Mouse (Mus musculus) urinary bladder, adult 18-20 months (tissue): Measurements from ENCODE around the gene Pgd.

Source experiments
- DNase-seq, 2 experiments: peaks; one replicate each; pipeline ENCODE4 v3.0.0; 2022; ENCODE audit warnings: low spot score in 2 of 2, mixed read lengths in 2 of 2

The Pgd gene

DNA sequence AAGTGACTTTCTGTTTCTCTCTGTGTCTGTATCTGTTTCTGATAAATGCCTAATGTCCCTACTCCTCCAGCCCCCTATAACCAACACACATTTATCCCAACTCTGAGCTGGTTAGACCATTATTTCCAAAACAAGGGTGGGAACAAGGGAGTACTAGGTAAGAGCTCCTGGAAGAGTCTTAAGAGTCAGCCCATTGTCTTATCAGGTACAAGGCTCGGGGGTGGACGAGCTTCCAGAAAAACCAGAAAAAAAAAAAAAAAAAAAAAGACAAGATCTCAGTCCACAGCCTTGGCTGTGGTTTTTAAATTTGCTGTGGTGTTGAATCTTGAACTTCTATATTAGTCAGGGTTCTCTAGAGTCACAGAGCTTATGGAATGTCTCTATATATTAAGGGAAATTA lies 1.4 kb upstream of the Pgd start:
- DNase-seq = no peak

DNA sequence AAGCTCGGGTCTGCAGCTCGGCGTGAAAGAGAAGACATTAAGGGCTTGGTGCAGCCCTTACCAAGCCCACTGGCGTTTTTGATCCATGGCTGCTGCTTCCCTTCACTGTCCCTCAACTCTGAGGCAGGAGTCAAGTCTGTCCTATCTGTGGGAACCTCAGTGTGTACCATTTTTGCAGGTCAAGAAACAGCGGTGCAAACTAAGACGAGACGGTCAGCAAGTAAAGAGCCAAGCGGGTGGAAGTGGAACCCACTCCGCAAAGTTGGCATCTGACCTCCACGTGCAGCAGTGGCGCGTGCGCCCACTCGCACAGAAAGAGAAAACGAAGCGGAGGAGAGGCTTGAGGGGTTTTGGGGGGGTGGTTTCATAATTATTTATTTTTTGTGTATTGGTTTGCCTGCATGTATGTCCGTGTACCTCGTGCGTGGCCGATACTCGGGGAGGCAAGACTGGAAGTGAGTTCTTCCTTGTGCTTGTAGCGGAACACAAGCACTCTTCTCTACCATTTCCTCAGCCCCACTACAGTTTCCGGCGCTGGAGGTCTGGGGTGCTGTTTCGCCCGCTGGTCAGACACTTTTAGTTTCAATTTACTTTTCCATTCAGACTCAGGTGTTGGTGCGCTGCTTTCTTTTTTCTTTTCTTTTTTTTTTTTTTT lies 513 bp upstream of the Pgd start:
- DNase-seq = peak in 1 of 2 experiments; percentile 43

DNA sequence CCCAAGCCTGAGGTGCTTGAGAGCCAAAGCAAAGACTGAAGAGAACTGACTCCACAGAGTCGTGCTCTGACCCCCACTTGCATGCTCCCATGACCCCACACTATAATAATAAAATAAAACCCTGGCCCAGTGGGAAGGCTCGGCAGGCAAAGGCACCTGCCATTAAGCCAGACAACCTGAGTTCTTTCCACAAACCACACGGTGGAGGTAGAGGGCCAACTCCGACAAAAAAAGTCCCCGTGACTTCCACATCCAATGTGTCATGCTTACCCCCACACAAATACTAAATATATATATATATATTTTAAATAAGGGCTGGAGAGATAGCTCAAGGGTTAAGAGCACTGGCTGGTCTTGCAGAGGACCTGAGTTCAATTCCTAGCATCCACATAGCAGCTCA lies 2.4 kb downstream of the Pgd start:
- DNase-seq = no peak

DNA sequence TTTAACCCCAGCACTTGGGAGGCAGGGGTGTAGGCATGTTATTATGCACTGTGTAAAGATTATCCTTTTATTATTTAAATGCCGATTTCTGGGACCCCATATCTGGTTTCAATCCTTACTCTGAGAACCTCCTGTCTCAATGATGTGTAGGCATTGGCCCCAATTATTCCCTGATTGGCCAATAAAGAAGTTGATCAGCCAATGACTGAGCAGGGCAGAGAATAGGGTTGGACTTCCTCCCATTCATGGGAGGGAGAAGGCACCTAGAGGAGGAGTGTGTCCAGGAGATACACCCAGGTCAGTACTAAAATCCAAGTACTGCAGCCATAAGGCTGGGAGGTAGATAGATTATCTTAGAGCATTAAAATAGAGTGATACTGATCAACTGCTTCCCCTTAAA lies 3.4 kb downstream of the Pgd start:
- no peak for DNase-seq

DNA sequence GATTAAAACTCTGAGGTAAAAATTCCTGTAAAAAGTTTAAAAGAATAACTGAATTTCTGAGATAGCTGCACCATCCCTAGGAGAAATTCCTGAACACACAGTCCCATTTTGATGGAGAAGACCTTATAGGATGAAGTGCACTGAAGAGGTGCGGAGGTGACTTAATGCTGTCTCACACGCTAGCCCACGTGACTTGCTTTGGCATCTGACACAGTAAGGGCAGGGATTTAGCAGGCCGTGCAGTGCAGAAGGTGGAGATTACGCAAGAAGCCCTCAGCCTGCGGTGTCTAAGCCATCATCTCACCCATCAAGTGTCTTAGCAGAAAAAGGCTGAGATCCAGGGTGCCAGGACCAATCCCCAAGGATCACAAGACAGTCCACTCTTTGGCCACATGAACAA lies 5.4 kb downstream of the Pgd start:
- no peak for DNase-seq

DNA sequence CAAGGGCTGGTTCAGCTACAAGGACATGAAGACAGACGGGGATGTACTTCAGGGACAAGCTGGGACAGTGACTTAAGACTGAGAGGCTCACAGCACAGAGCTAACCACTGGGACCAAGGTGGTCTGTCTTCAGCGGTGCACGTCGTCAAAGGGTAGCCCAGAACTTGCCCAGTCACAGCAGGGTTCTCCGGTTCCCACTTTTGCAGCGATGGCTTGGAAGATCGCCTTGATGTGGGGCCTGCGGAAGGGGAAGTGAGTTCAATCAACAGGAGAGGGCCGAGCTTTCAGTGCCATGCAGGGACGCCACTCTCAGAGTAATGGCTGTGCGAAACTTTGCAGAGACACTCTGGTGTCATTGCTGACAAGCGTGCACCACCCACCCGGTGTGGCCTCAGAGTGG lies 6.7 kb downstream of the Pgd start:
- no peak for DNase-seq

- DNase-seq = no peak
Observed at GRCm38 (mm10) chr4:149159203-149159602, 7.4 kb downstream of the Pgd start.

- DNase-seq = no peak
Observed at GRCm38 (mm10) chr4:149157415-149157973, 9.1 kb downstream of the Pgd start.

GRCm38 (mm10) chr4:149155711-149156110 lies 10.9 kb downstream of the Pgd start:
- DNase-seq = no peak

DNA sequence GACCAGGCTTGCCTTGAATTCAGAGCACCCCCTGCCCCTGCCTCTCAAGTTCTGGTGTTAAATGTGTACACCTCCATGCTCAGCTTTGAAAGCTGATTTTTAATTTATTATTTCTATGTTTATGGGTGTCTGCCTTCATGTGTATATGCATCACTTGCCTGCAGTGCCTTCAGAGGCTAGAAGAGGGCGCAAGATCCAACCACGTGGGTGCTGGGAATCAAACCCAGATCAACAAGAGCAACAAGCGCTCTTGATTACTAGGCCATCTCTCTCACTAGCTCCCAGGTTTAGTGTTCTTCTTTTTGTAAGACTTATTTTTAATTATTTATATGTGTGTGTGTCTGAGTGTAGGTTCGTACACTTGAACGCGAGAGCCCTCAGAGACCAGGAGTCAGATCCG lies 11.7 kb downstream of the Pgd start:
- DNase-seq = no peak

GRCm38 (mm10) chr4:149150721-149151120 lies 15.8 kb downstream of the Pgd start:
- no peak for DNase-seq

DNA sequence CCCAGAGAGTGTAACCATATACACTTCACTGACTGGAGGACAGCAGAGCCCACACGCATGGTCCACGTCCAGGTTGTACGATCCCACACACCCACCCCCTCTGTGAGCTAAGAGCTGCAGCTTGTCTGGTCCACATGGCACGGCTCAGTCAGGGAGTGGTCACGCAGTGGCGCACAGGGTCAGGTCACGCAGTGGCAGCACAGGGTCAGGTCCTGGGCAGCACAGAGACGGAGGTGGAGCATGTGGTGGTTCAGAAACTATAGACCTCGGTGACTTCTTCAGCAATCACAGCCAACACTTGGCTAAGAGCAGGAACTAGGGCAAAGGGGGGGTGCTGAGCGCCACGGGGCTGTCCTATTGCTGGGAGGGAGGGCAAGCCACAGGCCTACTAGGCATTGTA lies 16.3 kb downstream of the Pgd start:
- DNase-seq = no peak

- DNase-seq = no peak
Observed at GRCm38 (mm10) chr4:149149611-149150010, 17.0 kb downstream of the Pgd start.

DNA sequence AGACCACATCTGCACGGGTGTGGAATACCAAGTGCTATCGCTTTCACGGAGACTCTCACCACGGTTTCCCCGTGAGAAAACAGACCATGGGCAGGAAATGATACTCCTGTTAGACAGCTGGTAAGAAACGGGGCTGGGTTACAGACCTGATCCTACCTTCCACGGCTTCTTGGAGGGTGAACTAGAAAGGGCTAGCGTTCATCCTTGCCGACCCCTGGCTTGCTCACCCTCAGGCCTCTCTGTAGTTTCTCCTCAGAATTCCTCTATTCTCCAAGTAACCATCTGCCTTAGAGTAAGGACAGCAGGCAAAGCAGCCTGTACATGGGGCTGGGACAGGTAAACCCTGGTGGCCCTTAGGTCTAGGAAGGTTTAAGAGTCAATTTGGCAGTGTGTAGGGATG lies 17.4 kb downstream of the Pgd start:
- no peak for DNase-seq

GRCm38 (mm10) chr4:149148084-149148483 lies 18.5 kb downstream of the Pgd start:
- DNase-seq = no peak

DNA sequence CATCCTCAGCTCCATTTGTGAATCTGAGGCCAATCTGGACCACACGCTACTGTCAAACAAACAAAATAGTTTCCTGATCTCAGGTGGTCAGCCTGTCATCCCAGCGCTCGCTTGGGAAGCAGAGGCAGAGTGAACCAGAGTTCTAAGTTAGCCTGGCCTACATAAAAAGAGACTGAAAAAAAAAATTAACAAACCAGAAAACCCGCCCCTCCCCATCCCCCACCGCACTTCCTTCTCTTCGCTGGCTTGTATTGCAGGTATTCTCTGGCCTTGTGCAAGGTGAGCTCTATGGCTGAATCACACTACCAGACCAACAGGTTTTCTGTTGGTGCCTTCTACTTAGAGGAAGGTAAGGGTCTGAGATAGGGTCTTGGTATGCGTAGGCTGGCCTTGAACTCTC lies 19.0 kb downstream of the Pgd start:
- DNase-seq = no peak

GRCm38 (mm10) chr4:149145151-149145550 lies 21.4 kb downstream of the Pgd start:
- DNase-seq = no peak

GRCm38 (mm10) chr4:149144459-149144858 lies 22.1 kb downstream of the Pgd start:
- DNase-seq = peak; percentile 60 to 76

DNA sequence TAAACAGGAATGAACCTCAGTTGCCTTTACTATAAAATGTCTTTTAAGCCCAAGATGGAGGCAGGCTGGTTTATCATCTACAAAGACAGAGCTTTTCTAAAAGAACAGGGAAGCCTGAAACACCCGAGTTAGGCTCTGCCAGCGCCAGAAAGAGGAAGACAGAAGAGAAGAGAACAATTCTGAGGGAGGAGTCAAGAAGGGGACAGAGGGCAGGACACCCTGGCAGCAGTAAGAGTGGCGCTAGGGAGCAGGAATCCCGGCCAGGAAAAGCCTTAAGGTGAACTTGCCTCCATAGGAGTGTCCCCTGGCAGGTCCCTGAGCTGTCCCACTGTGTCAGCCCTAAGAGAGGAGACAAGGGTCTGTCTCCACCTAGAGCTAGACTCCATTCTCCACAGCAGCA lies 23.0 kb downstream of the Pgd start:
- no peak for DNase-seq

GRCm38 (mm10) chr4:149138515-149138914 lies 28.1 kb downstream of the Pgd start:
- DNase-seq = no peak

GRCm38 (mm10) chr4:149136982-149137770 lies 29.4 kb downstream of the Pgd start, which contains the start of gene Cenps:
TSS of gene Cenps (minus strand) at chr4:149137629.
- DNase-seq = peak; percentile 76 to 94

- no peak for DNase-seq
Observed at GRCm38 (mm10) chr4:149136116-149136850, 30.3 kb downstream of the Pgd start.
